Mouse (Mus musculus) heart, postnatal 0 days (tissue): ENCODE measurements at regions not wholly inside any gene's neighbourhood (a gene's known extent, or its start where the extent isn't known, plus 50 kb on each side); places are given as distances from the start of the nearest gene placed in this dataset.

Source experiments
- ATAC-seq: fragments of 200-750 bp; cut with Nextera tagmentation; 2 replicates; pipeline ENCODE4 v1.8.0; 2017; ENCODE audit warnings: low read depth, moderate number of reproducible peaks, moderate library complexity; ENCODE audit not compliant: insufficient read depth
- DNase-seq: peaks from one replicate; pipeline ENCODE4 v3.0.0-alpha.2; 2016; ENCODE audit warnings: low spot score
- H3K27ac ChIP-seq: fragments of 300-500 bp; sonication (generic); 2 replicates; pipeline ENCODE4 v1.5.1; 2014; ENCODE audit warnings: low read depth, mild to moderate bottlenecking
- H3K27me3 ChIP-seq: fragments of 300-500 bp; sonication (generic); 2 replicates; pipeline ENCODE4 v1.6.1; 2014; ENCODE audit warnings: low read length, mixed read lengths; ENCODE audit not compliant: control insufficient read depth, insufficient read depth
- H3K36me3 ChIP-seq: fragments of 300-500 bp; sonication (generic); replicated peaks from 2 replicates; pipeline ENCODE4 v1.6.1; 2014; ENCODE audit warnings: low read length, mixed read lengths; ENCODE audit not compliant: control insufficient read depth, insufficient read depth
- H3K4me1 ChIP-seq: fragments of 300-500 bp; sonication (generic); 2 replicates; pipeline ENCODE4 v1.6.1; 2014; ENCODE audit warnings: antibody characterized with exemption; ENCODE audit not compliant: control insufficient read depth, insufficient read depth
- H3K4me2 ChIP-seq: fragments of 300-500 bp; sonication (generic); 2 replicates; pipeline ENCODE4 v1.6.1; 2014; ENCODE audit warnings: low read depth, mild to moderate bottlenecking, low read length, moderate library complexity
- H3K4me3 ChIP-seq: fragments of 300-500 bp; sonication (generic); 2 replicates; pipeline ENCODE4 v1.5.1; 2014; ENCODE audit warnings: low read depth, low read length
- H3K9ac ChIP-seq: fragments of 300-500 bp; sonication (generic); replicated peaks from 2 replicates; pipeline ENCODE4 v1.6.1; 2014; ENCODE audit warnings: low read depth, low read length, mixed read lengths
- H3K9me3 ChIP-seq: fragments of 300-500 bp; sonication (generic); replicated peaks from 2 replicates; pipeline ENCODE4 v1.6.1; 2016; ENCODE audit warnings: low read length; ENCODE audit not compliant: control insufficient read depth
- CTCF ChIP-seq: IDR thresholded peaks from 2 replicates; pipeline ENCODE4 v1.5.1; 2016; ENCODE audit warnings: antibody characterized with exemption, control low read depth, low read depth
- EP300 ChIP-seq: IDR thresholded peaks from 2 replicates; pipeline ENCODE4 v1.6.1; 2016; ENCODE audit warnings: antibody characterized with exemption, low read depth
- WGBS: fragments of 180-500 bp; shearing (Covaris S2); extraction: QIAGEN DNeasy Blood & Tissue Kit; methylation state at CpG from one replicate; pipeline ENCODE4 v1.1.7; 2014; 5-methylcytosine and 5-hydroxymethylcytosine counted together

- no peaks in the 10 kb centered on the region for H3K27me3 ChIP-seq
- no peak for DNase-seq
- 75% methylated on average over 17 of the region's 17 CpGs for WGBS
- 0 out of 2 replicates have a peak, but pooled peaks cover 6% of the 10 kb centered on the region for H3K4me1 ChIP-seq
- no peak overlapping the region for H3K4me2 ChIP-seq
- H3K36me3 ChIP-seq: no peaks in the 10 kb centered on the region
- H3K4me3 ChIP-seq: no peak overlapping the region
- H3K9me3 ChIP-seq: no peaks in the 10 kb centered on the region
- no peak for ATAC-seq
- TF ChIP-seq CTCF (no peak), EP300 (no peak)
- H3K9ac ChIP-seq: peak overlapping the region; percentile 26; the same call in 1 of the 2 replicates
- H3K27ac ChIP-seq: no peak overlapping the region
Observed at GRCm38 (mm10) chr4:148753143-148753798, 51.0 kb upstream of the Casz1 start.

GRCm38 (mm10) chr4:148753849-148754248 is 50.4 kb upstream of the Casz1 start:
- Histone ChIP-seq H3K27me3 (no peaks in the 10 kb centered on the region), H3K9me3 (no peaks in the 10 kb centered on the region), H3K4me1 (0 out of 2 replicates have a peak, but pooled peaks cover 6% of the 10 kb centered on the region), H3K36me3 (no peaks in the 10 kb centered on the region), H3K27ac (no peak overlapping the region), H3K4me3 (no peak overlapping the region), H3K9ac (peak overlapping the region; percentile 26; the same call in 1 of the 2 replicates), H3K4me2 (no peak overlapping the region)
- DNase-seq: no peak
- no peak for TF ChIP-seq CTCF
- no peak for TF ChIP-seq EP300
- ATAC-seq: no peak
- WGBS: 82% methylated on average over 8 of the region's 8 CpGs
